Mouse (Mus musculus): ENCODE data around the gene Zfp94.
"Not testable (repeated sequence)": the region's sequence is repeated elsewhere in the genome, so short reads cannot be mapped to it uniquely, and the experiment has no call there.

The Zfp94 gene

DNA sequence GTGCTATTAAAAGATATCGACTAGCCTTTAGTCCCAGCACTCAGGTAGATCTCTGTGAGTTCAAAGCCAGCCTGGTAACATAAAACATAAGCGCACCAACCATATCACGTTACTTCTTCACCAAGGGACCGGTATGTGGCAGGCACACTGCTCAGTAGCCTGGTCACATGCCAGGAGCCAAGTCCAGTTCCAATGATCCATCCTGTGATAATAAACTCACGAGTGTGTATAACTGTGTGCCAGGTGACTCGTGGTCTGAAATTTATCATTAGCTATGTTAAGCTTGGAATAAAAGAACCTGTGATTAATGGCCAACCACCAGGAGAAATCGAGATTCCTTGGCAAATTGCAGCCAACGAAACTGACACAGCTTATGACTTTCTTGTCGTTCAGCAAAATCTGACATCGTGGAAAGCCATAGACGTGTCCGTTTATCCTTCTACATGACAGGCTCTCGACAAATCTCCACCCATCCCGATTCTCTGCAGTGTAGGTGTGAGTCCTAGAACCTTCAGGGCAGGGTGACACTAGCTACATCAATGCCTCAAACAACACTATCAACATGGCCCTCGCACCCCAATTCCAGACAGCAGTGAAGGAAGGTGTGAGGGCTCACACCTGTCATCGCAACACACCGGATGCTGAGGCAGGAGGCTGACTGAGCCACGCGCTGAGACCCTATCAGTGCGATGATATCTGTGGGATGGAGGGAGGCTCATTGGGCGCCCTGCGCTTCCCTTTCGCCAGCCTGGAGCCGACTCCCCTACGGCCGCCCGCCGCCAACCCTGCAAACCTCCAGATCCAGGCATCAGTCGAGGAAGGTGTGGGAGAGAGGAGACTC lies 520 bp downstream of the Zfp94 start:
- DNase-seq: peak in 1 of 2 experiments; percentile 14

- DNase-seq: peak; percentile 30 to 31
Measured at GRCm38 (mm10) chr7:24300771-24301282, 15.6 kb downstream of the Zfp94 start, which contains the start of gene Zfp61. Gene Zfp61, minus strand, starts transcription at chr7:24301232.

GRCm38 (mm10) chr7:24299823-24300481 lies 16.5 kb downstream of the Zfp94 start:
- DNase-seq: peak; percentile 32 to 37

DNA sequence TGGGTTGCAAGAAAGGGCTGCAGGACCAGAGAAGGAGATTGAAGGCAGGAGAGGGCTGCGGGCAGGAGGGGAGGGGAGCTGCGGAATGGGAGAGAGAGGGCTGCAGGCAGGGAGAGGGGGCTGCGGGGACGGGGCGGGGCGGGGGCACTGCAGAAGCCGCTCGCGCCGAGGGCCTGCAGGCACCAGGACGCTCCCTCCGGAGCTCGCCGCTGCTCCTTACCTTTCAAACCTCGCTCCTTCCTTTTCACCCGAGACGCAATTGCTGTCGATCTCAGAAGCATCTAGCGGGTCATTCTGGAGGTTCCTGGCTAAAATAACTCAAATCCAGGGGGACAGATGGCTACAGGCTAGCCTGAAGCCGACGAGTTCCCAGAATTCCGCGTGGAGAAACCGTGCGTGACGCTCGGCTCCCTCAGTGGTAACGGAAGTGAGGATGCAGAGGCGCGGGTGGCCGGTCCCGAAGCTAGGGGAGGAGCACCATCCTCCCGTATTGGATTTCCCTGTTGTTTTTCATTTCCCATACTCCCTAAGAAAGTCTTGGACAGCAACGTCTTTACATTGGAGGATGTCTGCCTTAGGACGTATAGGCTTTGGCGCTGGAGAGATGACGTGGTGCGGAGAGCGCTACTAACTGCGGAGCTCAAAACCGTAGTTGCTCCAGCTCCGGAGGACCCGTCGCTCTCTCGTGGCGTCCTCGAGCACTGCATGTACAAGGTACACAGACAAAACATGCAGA lies 17.3 kb downstream of the Zfp94 start:
- peak; percentile 86 to 87 for DNase-seq

DNA sequence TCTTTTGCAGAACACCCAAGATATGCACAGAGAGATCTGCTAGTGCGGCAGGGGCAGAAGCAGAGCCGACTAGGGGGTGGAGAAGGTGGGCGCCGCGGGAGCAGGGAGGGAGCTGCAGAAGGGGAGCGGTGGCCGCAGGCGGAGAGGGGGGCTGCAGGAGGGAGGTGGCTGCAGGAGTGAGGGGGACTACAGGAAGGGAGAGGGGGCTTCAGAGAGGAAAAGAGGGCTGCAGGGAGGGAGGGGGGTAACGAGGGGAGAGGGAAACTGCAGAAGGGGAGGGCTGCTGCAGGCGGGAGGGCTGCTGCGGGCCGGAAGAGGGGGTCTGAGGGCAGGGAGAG lies 17.9 kb downstream of the Zfp94 start:
- DNase-seq: no peak

- no peak for DNase-seq
Measured at GRCm38 (mm10) chr7:24297361-24298095, 18.9 kb downstream of the Zfp94 start.

DNA sequence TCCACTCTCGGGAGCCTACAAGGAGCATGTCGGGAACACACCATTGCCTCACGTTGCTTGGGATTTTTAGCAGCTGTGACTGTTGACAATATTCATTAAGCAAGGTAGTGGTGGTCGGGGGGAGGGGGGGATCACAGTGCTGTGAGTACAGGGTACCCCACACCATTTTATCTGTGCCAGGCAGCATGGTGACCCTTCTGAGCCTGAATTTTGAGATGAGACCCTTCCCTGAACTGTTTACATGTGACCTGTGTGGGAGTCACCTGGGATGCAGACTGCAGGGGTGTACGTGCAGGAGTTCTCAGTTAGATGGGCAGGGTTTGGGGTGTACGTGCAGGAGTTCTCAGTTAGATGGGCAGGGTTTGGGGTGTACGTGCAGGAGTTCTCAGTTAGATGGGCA lies 20.1 kb downstream of the Zfp94 start:
- no peak for DNase-seq

- DNase-seq: no peak
Measured at GRCm38 (mm10) chr7:24295376-24295775, 21.1 kb downstream of the Zfp94 start.

- no peak for DNase-seq
Measured at GRCm38 (mm10) chr7:24294763-24295162, 21.7 kb downstream of the Zfp94 start.

- no peak for DNase-seq
Measured at GRCm38 (mm10) chr7:24293061-24293851, 23.2 kb downstream of the Zfp94 start.

DNA sequence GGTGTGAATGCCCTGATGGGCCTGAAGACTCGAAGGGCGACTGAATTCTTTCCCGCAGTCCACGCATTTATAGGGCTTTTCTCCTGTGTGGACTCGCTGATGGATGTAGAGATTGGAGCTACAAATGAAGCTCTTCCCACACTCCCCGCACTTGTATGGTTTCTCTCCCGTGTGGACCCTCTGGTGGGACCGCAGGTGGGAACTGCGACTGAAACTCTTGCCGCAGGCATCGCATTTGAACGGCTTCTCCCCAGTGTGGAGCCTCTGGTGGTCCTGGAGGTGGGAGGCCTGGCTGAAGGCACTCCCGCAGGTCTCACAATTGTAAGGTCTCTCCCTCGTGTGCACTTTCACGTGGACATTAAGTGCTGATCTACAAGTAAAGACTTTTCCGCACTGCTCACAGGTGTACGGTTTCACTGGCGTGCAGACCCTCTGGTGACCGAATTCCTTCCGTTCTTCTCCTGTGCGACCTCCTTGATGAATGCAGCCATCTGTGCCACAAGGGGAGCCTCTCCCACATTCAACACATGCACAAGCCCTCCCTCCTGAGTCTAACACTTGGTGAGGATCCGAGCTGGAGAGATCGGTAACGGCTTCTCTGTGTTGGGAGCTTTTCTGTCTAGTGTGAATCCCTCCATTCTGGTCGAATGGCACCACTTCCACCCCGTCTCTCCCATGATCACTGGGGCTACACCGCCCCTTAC lies 24.9 kb downstream of the Zfp94 start:
- DNase-seq: no peak

DNA sequence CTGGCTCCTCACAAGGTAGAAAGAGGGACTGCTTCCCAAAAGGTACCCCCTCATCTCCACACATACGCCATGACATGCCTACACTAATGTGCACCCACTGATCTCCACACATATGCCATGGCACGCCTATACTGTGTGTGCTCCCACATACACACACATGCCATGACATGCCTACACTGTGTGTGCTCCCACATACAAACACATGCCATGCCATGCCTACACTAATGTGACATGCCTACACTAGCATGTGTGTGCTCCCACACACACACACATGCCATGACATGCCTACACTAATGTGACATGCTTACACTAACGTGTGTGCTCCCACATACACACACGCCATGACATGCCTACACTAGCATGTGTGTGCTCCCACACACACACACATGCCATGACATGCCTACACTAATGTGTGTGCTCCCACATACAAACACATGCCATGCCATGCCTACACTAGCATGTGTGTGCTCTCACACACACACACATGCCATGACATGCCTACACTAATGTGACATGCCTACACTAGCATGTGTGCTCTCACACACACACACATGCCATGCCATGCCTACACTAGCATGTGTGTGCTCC lies 26.3 kb downstream of the Zfp94 start:
- no peak for DNase-seq

- peak in 1 of 2 experiments; percentile 21 for DNase-seq
Measured at GRCm38 (mm10) chr7:24288512-24288911, 28.0 kb downstream of the Zfp94 start.

DNA sequence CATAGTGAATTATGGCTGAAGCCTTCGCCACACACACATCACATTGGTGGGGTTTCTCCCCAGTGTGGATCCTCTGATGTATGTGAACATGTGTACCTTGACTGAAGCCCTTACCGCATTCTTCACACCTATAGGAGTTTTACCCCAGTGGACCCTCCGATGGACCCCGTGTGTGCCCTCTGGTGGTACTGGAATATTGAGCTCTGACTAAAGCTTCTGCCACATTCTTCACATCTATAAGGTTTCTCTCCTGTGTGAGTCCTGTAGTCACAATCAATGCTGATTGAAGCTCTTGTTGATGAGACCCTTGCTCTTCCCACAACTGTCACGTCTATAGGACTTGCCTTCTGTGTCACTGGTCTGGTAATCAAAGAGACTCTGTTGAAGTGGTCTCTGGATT lies 28.8 kb downstream of the Zfp94 start:
- no peak for DNase-seq

DNA sequence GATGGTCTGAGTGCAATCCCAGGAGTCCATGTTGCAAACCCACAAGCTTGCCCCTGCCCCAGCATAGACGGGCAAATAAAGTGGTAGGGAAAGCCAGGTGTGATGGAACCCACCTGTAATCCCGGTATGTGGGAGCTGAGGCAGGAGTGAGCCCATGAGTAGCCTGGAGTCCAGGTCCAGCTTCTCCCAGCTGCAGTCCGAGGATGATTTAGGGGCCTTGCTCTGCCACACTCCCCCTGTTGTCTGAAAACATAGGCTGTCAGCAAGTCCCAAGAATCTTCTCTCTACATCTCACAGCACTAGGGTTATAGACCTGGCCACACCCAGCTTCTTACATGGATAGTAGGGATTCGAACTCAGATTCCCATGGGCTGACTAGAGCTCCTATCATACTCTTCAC lies 29.6 kb downstream of the Zfp94 start:
- DNase-seq: no peak

DNA sequence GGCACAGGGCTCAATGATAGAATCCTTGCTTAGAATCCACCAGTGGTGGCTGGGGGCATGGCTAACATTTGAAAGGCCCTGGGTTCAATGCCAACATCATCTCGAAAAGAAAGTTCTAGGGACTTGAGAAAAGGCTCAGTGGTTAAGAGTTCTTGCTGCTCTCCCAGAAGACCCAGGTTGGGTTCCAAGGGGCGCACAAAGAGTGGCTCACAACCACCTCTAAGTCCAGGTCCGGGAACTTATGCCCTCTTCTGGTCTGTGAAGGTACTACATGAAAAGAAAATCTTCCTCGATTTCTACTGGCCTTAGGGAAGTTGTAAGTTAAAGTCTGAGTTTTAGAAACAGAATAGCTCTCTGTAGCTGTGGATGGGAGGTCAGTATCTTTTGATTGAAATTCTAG lies 30.4 kb downstream of the Zfp94 start:
- DNase-seq: no peak

- no peak for DNase-seq
Measured at GRCm38 (mm10) chr7:24280858-24281145, 35.7 kb downstream of the Zfp94 start.

- no peak for DNase-seq
Measured at GRCm38 (mm10) chr7:24280031-24280857, 36.2 kb downstream of the Zfp94 start.

GRCm38 (mm10) chr7:24278771-24279170 lies 37.7 kb downstream of the Zfp94 start:
- DNase-seq: not testable (repeated sequence)

GRCm38 (mm10) chr7:24274456-24274855 lies 42.0 kb downstream of the Zfp94 start:
- no peak for DNase-seq
